Mouse (Mus musculus) hindbrain, embryonic 13.5 days (tissue): Measurements from ENCODE around the gene Epdr1. TPM values are rescaled to one million over a fixed set of nuclear protein-coding genes. Genes with fewer than 3 reads are reported as not detected.

Experiments
- ATAC-seq: fragments of 200-750 bp; cut with Nextera tagmentation; 2 replicates; pipeline ENCODE4 v1.8.0; 2017; ENCODE audit warnings: moderate TSS enrichment; ENCODE audit not compliant: low FRiP score
- H3K27ac ChIP-seq: fragments of 300-500 bp; sonication (generic); 2 replicates; pipeline ENCODE4 v1.5.1; 2015; ENCODE audit warnings: inconsistent platforms, mild to moderate bottlenecking, moderate library complexity
- H3K27me3 ChIP-seq: fragments of 300-500 bp; sonication (generic); 2 replicates; pipeline ENCODE4 v1.6.1; 2015; ENCODE audit warnings: mild to moderate bottlenecking, inconsistent platforms
- H3K36me3 ChIP-seq: fragments of 300-500 bp; sonication (generic); 2 replicates; pipeline ENCODE4 v1.6.1; 2015; ENCODE audit warnings: mild to moderate bottlenecking, inconsistent platforms
- H3K4me1 ChIP-seq: fragments of 300-500 bp; sonication (generic); replicated peaks from 2 replicates; pipeline ENCODE4 v1.6.1; 2015; ENCODE audit warnings: inconsistent platforms
- H3K4me2 ChIP-seq: fragments of 300-500 bp; sonication (generic); 2 replicates; pipeline ENCODE4 v1.6.1; 2015; ENCODE audit warnings: inconsistent platforms, mild to moderate bottlenecking, moderate library complexity
- H3K4me3 ChIP-seq: fragments of 300-500 bp; sonication (generic); 2 replicates; pipeline ENCODE4 v1.5.1; 2015; ENCODE audit warnings: mild to moderate bottlenecking, inconsistent platforms
- H3K9ac ChIP-seq: fragments of 300-500 bp; sonication (generic); 2 replicates; pipeline ENCODE4 v1.6.1; 2015; ENCODE audit warnings: mild to moderate bottlenecking, inconsistent platforms
- H3K9me3 ChIP-seq: fragments of 300-500 bp; sonication (generic); 2 replicates; pipeline ENCODE4 v1.6.1; 2016; ENCODE audit warnings: inconsistent platforms
- WGBS: fragments of 180-500 bp; shearing (Covaris S2); methylation state at CpG from one replicate; pipeline ENCODE4 v1.1.7; 2015; 5-methylcytosine and 5-hydroxymethylcytosine counted together
- polyA plus RNA-seq: library from polyadenylated mRNA; unstranded; fragments of >200 nt; fragmentation: Nextera tagmentation; extraction: Ambion mirVana; gene quantifications from 2 replicates; pipeline ENCODE4 v1.2.1, GENCODE M21; 2015

The Epdr1 gene
- 17.0 and 18.5 TPM in 2 replicates for polyA plus RNA-seq

DNA sequence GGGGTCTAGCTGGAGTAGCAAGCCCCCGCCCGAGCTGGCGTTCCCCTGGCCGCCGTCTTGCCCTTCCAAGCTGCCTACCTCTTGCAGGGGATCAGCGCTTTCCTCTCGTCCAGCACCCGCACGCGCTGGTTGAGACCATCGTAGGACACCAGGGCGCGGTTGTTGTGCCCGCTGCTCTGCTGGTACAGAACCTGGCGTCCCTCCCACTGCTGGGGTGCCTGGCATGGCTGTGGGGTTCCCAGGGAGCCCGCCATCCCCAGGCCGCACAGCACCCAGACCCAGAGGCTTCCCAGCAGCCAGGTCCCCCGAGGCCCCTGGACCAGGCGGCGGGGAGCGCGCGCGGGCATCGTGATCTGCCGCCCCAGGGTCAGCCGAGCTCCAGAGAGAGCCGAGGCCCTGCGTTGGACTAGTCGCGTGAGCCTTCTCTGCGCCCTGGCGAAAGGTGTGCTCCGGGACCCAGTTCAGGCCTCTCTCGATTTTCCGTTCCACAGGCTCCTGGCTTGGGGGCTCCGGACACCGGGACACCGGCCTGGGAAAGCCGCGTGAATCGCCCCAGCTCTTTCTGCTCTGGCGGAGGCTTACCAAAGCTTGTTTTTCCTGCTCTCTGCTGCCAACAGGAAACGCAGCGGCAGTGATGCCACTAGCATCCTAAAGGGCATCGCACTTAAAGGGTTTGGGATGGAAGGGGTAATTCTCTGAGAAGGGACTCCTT is at the start of gene Epdr1:
Gene Epdr1, minus strand, starts transcription at position 712 of the 712 bp plus-strand sequence.
- peaks cover 22% of the 10 kb centered on the region for H3K27me3 ChIP-seq
- WGBS: under 1% methylated on average over 46 of the region's 46 CpGs
- peak within 1 kb of the TSS; percentile 87 for H3K4me2 ChIP-seq
- H3K4me3 ChIP-seq: peak within 1 kb of the TSS; percentile 80
- peaks cover 17% of the 10 kb centered on the region for H3K4me1 ChIP-seq
- peak within 1 kb of the TSS; percentile 95 for H3K9ac ChIP-seq
- no peaks in the 10 kb centered on the region for H3K9me3 ChIP-seq
- peak within 1 kb of the TSS; percentile 89 for H3K27ac ChIP-seq
- ATAC-seq: peak; percentile 87
- H3K36me3 ChIP-seq: no peaks in the 10 kb centered on the region

DNA sequence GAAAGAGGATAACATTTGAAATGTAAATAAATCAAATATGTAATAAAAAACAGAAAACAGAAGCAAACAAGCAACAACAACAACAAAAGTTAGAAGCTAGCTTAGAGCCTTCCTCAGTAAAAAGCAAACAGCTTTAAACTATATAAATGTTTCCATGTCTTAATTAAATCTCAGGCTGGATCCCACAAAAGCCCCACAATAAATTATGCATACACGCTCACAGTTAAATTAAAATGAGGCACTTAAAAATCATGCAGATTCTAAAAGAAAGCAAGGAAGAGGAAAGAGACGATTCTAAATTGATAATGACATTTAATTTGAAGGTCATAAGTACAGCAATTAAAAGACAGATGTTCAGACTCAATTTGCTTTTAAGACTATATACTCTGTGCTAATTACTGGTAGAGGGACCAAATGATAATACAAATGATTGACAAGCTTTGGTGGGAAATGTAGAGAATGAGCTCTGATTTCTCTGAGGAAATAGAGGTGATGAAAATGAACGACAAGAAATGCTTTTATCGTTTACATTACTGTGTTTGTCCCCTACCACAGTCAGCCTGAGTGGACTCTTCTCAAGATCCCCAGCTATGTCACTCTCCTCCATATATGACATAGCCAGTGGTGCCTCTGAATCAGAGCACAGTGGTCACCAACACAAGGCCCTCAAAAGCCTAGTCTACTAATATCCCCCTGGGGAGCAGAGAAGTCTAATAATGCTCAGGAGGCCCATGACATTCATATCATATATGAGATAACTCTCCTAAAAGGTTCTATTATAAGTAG is 48.8 kb upstream of the Epdr1 start:
- Histone ChIP-seq H3K9ac (no peak overlapping the region), H3K4me2 (no peak overlapping the region), H3K9me3 (no peaks in the 10 kb centered on the region), H3K27me3 (no peaks in the 10 kb centered on the region), H3K36me3 (no peaks in the 10 kb centered on the region), H3K4me3 (no peak overlapping the region), H3K27ac (no peak overlapping the region), H3K4me1 (no peaks in the 10 kb centered on the region)
- WGBS: 64% methylated on average over 4 of the region's 4 CpGs
- ATAC-seq: no peak

DNA sequence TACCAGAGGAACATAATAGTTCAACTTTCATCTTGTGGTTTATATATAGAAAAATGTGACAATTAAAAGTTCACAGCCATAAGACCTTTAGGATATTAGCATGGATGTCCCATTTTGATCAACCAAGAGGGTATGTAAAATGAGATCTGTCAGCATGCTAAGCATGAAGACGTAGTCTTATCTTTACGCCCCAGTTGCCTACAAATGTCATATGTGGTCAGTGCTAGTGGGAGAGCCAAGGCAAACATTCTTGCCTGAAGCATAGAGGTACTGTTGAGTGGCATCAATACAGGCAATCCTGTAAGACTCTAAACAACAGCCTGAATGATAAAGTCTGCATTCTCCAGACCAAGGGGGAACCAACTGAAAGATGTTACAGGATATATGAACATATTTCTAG is 32.7 kb upstream of the Epdr1 start:
- Histone ChIP-seq H3K27ac (no peak overlapping the region), H3K9ac (no peak overlapping the region), H3K4me3 (no peak overlapping the region), H3K36me3 (no peaks in the 10 kb centered on the region), H3K9me3 (no peaks in the 10 kb centered on the region), H3K27me3 (no peaks in the 10 kb centered on the region), H3K4me1 (no peaks in the 10 kb centered on the region), H3K4me2 (no peak overlapping the region)
- 94% methylated on average over 2 of the region's 2 CpGs for WGBS
- no peak for ATAC-seq

DNA sequence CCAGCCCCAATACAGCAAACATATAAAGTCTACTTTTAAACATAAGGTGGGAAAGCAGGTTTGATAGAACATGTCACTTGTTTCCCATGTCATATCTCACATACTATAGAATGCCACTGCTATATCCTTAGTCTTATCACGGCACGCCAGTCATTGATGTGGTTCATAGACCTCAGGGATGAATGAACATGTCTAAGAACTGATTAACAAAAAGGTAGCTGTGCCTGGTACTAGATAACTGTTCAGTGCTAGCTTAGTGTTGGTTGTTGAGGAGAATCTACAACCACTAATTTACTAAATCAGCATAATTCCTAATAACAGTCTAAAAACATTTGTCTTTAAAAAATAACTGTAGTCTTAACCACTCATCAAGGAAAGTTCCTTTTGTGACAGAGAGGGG is 30.1 kb upstream of the Epdr1 start:
- ATAC-seq: no peak
- WGBS: 96% methylated on average over 2 of the region's 2 CpGs
- Histone ChIP-seq H3K36me3 (no peaks in the 10 kb centered on the region), H3K9me3 (no peaks in the 10 kb centered on the region), H3K4me1 (no peaks in the 10 kb centered on the region), H3K9ac (no peak overlapping the region), H3K27ac (no peak overlapping the region), H3K4me2 (no peak overlapping the region), H3K27me3 (no peaks in the 10 kb centered on the region), H3K4me3 (no peak overlapping the region)

DNA sequence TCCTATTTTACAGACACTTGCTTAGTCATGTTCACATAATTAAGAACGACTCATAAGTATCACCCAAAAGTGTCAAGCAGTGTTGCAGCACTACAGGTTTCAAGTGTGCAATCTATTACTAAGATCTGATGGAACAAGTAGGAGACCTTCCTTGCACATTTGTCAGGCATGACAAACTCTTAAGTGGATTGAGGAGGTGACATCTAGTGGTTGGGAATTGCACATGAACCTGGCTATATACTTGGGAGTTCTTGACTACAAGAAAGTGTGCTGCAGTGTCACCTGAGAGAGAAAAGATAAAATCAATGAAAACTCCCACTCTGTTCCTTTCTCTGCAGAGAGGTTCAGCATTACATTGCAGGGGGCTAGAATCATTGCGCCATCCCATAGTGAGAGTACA is 24.5 kb upstream of the Epdr1 start:
- Histone ChIP-seq H3K9me3 (no peaks in the 10 kb centered on the region), H3K9ac (no peak overlapping the region), H3K27ac (no peak overlapping the region), H3K27me3 (no peaks in the 10 kb centered on the region), H3K36me3 (no peaks in the 10 kb centered on the region), H3K4me3 (no peak overlapping the region), H3K4me1 (no peaks in the 10 kb centered on the region), H3K4me2 (no peak overlapping the region)
- ATAC-seq: no peak
- WGBS: 82% methylated on average over 2 of the region's 2 CpGs

DNA sequence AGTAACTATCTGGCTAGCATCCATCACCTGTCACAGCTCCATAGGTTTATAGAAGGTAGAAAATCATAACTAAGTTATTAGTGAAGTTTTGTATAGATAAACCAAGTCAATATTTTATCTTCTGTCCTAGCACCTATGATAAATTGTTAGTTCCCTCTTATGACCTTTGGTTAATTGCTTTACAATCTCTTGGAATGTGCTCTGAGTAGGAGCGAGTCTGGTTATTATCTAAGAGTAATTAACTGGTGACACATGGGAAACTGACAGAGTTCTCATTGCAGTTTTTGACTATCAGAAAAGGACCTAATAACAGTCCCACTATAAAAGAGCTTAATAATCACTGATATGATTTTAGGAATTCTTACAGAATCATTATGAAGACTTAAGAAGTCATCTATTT is 23.8 kb upstream of the Epdr1 start:
- no peak for ATAC-seq
- no peak overlapping the region for H3K4me3 ChIP-seq
- 83% methylated on average over 1 of the region's 1 CpGs for WGBS
- no peak overlapping the region for H3K27ac ChIP-seq
- H3K4me2 ChIP-seq: no peak overlapping the region
- no peaks in the 10 kb centered on the region for H3K36me3 ChIP-seq
- no peak overlapping the region for H3K9ac ChIP-seq
- no peaks in the 10 kb centered on the region for H3K9me3 ChIP-seq
- H3K27me3 ChIP-seq: no peaks in the 10 kb centered on the region
- H3K4me1 ChIP-seq: no peaks in the 10 kb centered on the region

DNA sequence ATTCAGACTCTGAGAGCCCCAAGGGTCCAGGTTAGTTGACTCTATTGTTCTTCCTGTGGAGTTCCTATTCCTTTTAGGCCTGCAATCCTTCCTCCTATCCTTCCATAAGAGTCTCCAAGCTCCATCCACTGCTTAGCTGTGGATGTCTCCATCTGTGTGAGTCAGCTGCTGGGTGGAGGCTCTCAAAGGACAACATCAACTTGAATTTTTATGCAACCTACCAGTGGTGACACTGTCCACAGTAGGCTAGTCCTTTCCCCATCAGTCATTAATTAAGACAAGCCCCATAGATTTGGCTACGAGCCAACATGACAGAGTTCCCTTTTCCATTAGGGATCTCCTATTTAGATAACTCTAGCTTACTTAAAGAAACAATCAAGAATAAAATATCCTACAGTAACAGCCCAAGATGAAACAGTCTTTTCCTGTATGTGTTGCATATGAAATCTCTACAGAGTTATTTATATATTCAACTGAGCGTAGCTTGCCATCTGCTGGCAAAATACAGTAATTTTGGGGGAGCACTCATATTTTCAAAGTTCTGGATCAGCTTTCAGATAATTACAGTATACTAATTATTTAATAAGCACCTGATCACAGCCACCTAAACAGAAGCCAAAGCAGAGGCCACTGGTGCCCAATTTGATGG is 20.6 kb upstream of the Epdr1 start:
- ATAC-seq: no peak
- WGBS: 84% methylated on average over 2 of the region's 2 CpGs
- H3K36me3 ChIP-seq: no peaks in the 10 kb centered on the region

DNA sequence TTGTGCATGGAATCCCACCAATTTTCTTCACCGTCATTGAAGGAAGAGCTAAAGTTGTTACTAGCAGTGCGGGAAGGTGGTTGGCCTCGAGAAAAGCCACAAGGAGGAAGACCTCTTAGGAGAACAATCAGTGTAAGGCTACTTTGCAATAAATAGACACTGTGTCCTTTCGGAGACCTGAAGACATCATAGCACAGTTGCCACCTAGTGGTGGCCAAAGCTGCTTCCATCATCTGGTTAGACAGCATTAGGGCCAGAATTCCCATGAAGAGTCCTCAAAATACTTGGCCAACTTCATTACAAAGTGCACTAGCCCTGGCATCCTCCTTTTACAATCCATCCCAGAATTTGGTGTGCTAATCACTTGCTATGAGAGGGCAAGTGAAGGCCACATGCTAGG is 16.4 kb upstream of the Epdr1 start:
- Histone ChIP-seq H3K27ac (no peak overlapping the region), H3K27me3 (no peaks in the 10 kb centered on the region), H3K36me3 (no peaks in the 10 kb centered on the region), H3K9me3 (no peaks in the 10 kb centered on the region), H3K4me1 (no peaks in the 10 kb centered on the region), H3K9ac (no peak overlapping the region), H3K4me2 (no peak overlapping the region), H3K4me3 (no peak overlapping the region)
- ATAC-seq: no peak
- WGBS: 80% methylated on average over 4 of the region's 4 CpGs

More for the DNA sequence above, 20.6 kb upstream of the Epdr1 start:
- Histone ChIP-seq H3K4me3 (no peak overlapping the region), H3K4me2 (no peak overlapping the region), H3K9me3 (no peaks in the 10 kb centered on the region), H3K4me1 (no peaks in the 10 kb centered on the region), H3K27ac (no peak overlapping the region), H3K9ac (no peak overlapping the region), H3K27me3 (no peaks in the 10 kb centered on the region)

DNA sequence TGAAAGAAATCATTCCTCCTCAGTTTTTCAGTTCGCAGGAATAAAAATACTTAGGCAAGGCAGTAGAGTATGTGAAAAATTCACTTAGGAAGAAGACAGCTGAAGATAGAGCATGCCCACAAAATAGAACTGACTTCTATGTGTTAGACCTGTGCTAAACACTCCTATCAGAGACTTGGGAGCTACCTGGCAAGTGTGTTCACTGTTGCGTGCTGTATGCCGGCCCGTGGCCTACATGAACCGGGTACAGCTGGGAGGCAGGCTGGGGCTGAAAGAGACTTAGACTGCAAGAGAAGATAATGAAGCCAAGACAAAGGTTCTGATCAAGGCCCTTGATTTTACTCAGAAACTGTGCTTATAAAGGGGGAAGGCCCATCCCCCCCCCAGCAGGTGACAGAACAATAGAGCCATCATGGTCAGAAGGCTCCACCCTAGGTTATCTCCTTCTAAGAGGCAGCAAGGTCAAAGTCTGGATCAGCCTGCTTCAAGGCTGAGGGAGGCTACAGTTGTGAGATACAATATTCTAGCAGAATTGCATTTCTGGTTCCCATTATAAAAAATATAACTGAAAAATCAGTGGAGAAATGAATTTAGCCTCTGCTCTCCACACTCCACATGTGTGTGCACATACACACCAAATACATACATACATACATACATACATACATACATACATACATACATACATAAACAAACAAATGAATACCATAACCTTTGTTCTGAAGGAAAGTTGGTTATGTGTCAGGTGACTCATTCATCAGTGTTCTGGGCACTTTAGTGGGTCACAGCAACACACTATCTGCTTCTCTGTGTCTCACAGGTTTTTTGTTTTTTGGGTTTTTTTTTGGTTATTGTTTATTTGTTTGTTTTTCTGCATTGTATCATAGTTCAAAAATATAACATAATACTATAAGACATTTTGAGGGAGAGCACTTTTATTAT is 11.3 kb upstream of the Epdr1 start:
- Histone ChIP-seq H3K27ac (no peak overlapping the region), H3K36me3 (no peaks in the 10 kb centered on the region), H3K4me1 (no peaks in the 10 kb centered on the region), H3K9ac (no peak overlapping the region), H3K4me3 (no peak overlapping the region), H3K4me2 (no peak overlapping the region), H3K9me3 (no peaks in the 10 kb centered on the region), H3K27me3 (no peaks in the 10 kb centered on the region)
- WGBS: 91% methylated on average over 5 of the region's 5 CpGs
- no peak for ATAC-seq

DNA sequence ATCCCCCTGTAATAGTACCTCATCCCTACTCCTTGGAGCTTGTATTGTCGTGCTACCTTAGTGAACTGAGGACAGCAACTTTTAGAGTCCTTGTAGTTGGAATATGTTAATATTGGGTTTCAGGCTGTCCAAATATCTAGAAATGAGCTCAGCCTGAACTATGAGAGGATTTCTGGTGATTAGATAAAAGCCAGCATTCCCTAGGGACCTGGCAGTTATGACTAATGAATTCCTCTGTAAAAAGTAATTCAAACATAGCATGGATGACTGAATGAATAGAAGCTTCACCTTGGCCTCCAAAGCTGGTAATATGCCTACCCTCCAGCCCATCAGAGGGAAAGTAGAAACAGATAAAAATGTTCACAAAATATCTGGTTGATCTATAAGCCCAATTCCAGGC is 6.7 kb upstream of the Epdr1 start:
- WGBS: 76% methylated on average over 1 of the region's 1 CpGs
- H3K27me3 ChIP-seq: peaks cover 18% of the 10 kb centered on the region
- no peaks in the 10 kb centered on the region for H3K36me3 ChIP-seq
- no peak overlapping the region for H3K4me2 ChIP-seq
- no peak for ATAC-seq
- no peak overlapping the region for H3K9ac ChIP-seq
- H3K9me3 ChIP-seq: no peaks in the 10 kb centered on the region
- H3K27ac ChIP-seq: no peak overlapping the region
- H3K4me3 ChIP-seq: no peak overlapping the region
- peaks cover 13% of the 10 kb centered on the region for H3K4me1 ChIP-seq

DNA sequence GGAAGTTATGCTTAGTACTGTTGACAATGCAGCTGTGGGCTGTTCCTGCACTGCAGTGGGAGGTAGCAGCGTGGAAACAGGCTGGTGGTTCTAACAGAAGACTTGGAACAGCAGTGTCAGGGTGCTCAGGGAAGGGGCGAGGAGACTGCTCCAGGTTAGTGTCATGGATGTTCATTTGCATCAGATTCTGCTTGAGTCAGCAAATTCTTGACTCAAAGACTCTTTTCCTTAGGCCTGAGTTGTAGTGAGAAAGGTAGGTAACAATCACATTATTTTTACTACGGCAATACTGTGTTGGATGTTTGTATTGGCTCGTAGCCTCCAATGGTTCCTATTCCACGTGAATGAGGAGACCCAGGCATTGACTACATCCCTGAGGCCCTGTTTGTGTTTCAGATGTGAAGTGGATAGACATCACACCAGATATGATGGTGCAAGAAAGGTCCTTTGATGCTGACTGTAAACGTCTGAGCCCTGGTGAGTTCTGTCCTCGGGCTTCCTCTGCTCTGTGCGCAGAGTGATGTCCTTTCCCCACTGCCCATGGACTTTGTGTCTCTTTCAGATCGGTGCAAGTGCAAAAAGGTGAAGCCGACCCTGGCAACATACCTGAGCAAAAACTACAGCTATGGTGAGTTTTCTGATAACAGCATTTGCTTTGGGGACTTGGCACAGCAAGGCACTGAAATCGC is 5.0 kb upstream of the Epdr1 start:
- H3K4me3 ChIP-seq: no peak overlapping the region
- H3K4me1 ChIP-seq: peaks cover 13% of the 10 kb centered on the region
- no peak overlapping the region for H3K27ac ChIP-seq
- 86% methylated on average over 11 of the region's 11 CpGs for WGBS
- no peak overlapping the region for H3K9ac ChIP-seq
- no peak for ATAC-seq
- H3K9me3 ChIP-seq: no peaks in the 10 kb centered on the region
- H3K4me2 ChIP-seq: no peak overlapping the region
- peaks cover 27% of the 10 kb centered on the region for H3K27me3 ChIP-seq
- H3K36me3 ChIP-seq: no peaks in the 10 kb centered on the region
